Mouse (Mus musculus) lung, postnatal 0 days (tissue): ENCODE data around the gene Usp36.

Experiments
- CTCF ChIP-seq: IDR thresholded peaks from 2 replicates; pipeline ENCODE4 v1.5.1; 2016; ENCODE audit warnings: antibody characterized with exemption, mild to moderate bottlenecking
- EP300 ChIP-seq: IDR thresholded peaks from 2 replicates; pipeline ENCODE4 v1.6.1; 2016; ENCODE audit warnings: antibody characterized with exemption, mild to moderate bottlenecking, control low read depth

GRCm38 (mm10) chr11:118266044-118266665 lies 23.9 kb downstream of the Usp36 start:
- TF ChIP-seq CTCF, result no peak
- TF ChIP-seq EP300, result no peak
